Mouse (Mus musculus) kidney, adult 11 months (tissue): ENCODE measurements around the gene G430095P16Rik.

Source experiments
- DNase-seq: peaks from one replicate; pipeline ENCODE4 v3.0.0; 2022

The G430095P16Rik gene

GRCm38 (mm10) chr8:84722850-84723570 is at the start of gene G430095P16Rik:
TSS of gene G430095P16Rik (plus strand) at chr8:84723007.
- peak; percentile 77 for DNase-seq

DNA sequence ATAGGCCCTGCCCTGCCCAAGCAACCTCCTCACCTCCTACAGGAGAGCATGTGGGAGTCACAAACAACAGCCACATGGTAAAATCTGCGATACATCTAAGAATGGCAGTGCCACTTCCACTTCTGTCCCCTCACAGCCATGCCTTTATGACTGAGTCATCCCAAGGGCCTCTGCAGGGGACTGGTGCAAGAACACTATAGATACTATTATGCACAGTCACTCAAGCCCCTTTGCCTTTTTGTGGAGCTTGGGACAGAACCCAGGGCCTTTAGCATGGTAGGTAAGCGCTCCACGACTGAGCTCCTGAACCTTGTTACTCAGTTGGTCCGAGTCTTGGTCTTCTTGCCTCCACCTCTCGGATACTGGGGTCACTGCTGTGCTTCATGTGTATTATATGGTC is 45.5 kb upstream of the G430095P16Rik start:
- no peak for DNase-seq

DNA sequence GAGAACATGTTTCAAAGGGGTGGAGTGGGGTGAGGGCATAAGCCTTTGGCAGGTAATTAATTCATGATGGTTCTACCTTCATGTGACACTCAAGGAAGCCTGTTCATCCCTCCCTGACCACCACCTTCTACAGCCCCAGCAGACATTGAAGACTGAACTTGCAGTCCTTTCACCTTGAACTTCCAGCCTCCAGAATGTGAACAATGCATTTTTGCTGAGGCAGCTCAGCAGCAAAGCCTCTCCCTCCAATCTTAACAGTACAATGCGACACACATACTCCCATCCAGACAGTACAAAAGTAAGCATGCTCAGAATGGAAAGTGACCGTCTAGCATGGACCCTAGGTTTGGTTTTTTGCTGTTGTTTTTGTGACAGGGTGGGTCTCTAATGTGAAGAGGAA is 41.3 kb upstream of the G430095P16Rik start:
- no peak for DNase-seq

DNA sequence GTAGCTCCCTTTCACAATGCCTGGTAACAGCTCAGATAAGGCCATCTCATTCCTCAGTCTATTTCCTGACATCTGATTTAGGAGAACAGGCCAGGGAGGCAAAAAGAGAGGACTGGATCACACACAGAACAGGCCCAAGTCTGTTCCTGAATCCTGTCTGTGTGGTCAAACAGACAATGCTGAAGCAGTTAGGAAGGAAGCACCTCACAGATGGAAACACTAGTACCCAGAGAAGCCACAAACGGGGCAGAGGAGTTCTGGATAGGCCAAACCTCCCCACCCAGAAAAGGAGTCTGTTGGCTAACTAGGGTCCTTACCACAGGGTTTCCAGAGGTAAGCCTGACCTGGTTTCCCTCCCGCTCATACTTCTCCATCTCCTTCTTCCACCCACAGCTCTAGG is 40.5 kb upstream of the G430095P16Rik start:
- no peak for DNase-seq

DNA sequence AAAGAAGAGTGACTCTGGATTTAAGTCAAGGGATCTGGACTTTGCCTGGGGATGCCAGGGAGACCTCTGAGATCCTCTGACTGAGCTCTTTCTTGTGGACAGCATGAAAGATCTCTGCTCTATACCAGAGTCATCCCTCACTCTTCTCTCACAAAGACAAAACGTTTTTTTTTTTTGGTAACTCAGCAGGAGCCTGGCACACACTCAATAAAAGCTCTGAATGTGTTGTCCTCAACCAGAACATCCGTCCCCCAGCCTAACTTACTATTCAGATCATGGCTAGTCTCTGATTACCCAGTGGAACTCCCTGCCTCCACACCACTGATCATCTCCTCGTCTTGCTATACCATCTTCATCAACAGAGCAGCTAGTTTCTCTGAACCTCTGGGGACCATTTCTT is 38.3 kb upstream of the G430095P16Rik start:
- DNase-seq = no peak

DNA sequence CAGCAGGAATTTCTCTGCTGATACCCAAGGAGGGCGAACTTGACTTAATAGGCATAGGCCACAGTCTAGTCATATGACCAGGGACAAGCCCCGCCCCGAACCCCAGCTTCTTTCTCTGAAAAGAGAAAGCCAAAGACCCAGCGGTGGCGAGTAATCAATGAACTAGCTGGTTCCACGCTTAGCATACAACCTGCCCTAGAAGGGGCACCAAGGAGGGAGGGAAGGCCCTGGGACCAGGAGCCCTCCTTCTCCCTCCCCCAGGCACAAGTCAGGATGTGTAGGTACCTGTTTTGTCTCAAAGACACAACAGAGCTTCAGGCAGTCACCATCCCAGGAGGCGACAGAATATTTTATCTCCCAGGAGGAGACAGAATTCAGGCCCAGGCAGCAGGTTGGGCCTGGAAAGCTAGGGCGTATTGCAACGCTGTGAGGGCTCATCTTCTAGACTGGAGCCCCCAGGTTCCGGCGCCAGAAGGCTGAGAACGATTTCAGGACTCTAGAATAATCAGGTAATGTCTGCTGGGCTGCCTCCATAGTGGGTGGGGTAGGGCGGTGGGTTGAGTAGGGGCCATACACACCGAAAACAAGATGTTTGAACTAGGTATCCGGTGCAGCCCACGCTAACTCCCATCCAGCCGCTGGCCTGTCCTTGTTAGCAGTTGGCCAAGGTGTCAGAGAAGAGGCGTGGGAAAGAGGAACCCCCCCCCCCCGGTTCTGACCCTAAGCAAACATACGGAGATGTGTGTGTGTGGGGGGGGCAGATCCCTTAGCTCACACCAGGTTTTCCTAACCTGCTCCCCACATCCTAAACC is 36.4 kb upstream of the G430095P16Rik start, which contains the start of gene Trmt1:
Gene Trmt1 (plus strand): TSS at position 117 of the 812 bp plus-strand sequence.
- peak; percentile 52 for DNase-seq

DNA sequence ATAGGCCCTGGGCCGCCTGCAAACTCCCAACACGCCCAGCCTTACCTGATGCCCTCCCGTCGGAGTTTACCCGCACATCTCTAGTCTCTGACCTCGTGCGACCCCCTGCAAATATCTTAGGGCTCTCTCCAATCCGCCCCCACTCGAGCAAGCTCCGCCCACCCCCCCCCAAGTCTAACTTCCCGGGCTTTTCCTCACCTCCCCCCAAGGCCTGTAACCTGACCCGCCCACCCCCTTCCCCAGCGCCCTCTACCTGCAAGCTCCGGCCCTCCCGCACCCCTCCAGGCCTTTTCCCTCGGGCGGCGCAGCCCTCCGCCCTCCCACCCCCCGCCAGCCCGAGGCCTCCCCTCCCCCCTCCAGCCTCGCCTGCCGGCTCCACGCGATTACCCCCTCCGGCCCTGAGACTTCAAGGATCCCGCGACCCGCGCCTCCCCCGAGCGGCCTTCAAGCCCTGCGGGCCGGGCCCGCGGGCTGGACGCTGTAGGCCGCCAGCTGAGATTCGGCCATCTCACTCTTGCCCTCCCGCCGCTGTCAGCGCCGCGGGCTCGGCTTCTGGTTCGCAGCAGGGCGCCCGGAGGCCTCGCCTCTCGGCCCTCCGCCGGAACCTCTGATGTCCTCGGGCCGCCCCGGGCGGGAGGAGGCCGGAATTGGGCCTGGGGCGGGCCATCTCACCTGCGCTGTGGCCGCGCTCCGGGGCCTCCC is 35.7 kb upstream of the G430095P16Rik start:
- DNase-seq = no peak

- DNase-seq = peak; percentile 84
These were observed 35.1 kb upstream of the G430095P16Rik start, which contains the start of gene Nacc1 for GRCm38 (mm10) chr8:84687705-84688100. TSS of gene Nacc1 (minus strand) at chr8:84687862.

- DNase-seq = peak; percentile 89
These were observed 33.5 kb upstream of the G430095P16Rik start for GRCm38 (mm10) chr8:84689091-84689915.

- no peak for DNase-seq
These were observed 29.5 kb upstream of the G430095P16Rik start for GRCm38 (mm10) chr8:84693332-84693731.

GRCm38 (mm10) chr8:84695140-84695539 is 27.7 kb upstream of the G430095P16Rik start:
- DNase-seq = no peak

GRCm38 (mm10) chr8:84697166-84698130 is 25.4 kb upstream of the G430095P16Rik start:
- peak; percentile 32 for DNase-seq

DNA sequence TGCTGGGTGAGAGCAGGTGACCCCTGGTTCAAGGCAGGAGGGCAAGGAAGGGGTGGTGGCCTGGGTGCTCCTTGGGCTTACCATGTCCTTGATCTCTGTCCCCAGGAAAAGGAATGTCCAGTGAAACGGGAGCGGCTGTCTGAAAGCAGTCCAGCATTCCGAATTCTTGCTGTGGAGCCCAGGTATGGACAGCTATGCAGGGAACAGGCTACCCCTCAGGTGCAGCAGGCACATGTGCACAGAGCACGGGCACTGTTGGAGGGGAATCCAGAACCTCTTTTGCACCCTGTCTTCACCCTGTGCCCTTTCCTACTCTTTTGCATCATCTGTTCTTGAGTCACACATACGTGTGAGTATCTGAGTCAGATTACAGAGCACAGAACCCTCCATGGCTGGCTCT is 24.5 kb upstream of the G430095P16Rik start:
- DNase-seq = no peak

DNA sequence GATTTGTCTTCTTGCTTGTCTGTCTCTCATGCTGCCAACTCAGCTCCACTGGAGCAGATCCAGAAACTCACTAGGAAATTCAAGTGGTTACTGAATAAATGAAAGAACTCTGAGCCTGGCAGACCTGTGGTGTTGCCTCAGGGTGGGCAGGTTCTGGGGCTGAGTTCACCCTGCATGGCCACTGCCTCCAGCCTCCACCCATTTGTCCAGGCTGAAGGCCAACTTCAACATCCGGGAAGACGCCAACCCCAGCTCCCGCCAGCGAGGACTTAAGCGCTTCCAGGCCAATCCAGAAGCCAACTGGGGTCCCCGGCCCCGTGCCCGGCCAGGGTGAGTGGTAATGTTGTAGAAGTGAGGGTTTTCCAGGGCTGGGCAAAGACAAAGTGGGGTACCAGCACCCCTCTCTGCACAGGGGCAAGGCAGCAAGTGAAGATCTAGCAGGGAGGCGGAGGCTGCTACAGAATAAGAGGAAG is 23.8 kb upstream of the G430095P16Rik start:
- peak; percentile 85 for DNase-seq

- peak; percentile 86 for DNase-seq
These were observed 22.9 kb upstream of the G430095P16Rik start for GRCm38 (mm10) chr8:84699861-84700322.

GRCm38 (mm10) chr8:84700526-84700925 is 22.3 kb upstream of the G430095P16Rik start:
- DNase-seq = no peak

GRCm38 (mm10) chr8:84700941-84701911 is 21.6 kb upstream of the G430095P16Rik start, which contains the start of gene Lyl1:
TSS of gene Lyl1 (plus strand) at chr8:84701457.
- DNase-seq = peak; percentile 69

- DNase-seq = no peak
These were observed 20.2 kb upstream of the G430095P16Rik start for GRCm38 (mm10) chr8:84702561-84702960.

GRCm38 (mm10) chr8:84702963-84703465 is 19.8 kb upstream of the G430095P16Rik start:
- no peak for DNase-seq
